Mouse (Mus musculus) midbrain, embryonic 16.5 days (tissue): ENCODE measurements at regions not wholly inside any gene's neighbourhood (a gene's known extent, or its start where the extent isn't known, plus 50 kb on each side); places are given as distances from the start of the nearest gene placed in this dataset.

Experiments
- ATAC-seq: fragments of 200-750 bp; cut with Nextera tagmentation; 2 replicates; pipeline ENCODE4 v1.8.0; 2017; ENCODE audit warnings: moderate TSS enrichment
- H3K27ac ChIP-seq: fragments of 300-500 bp; sonication (generic); 2 replicates; pipeline ENCODE4 v1.5.1; 2014; ENCODE audit warnings: mild to moderate bottlenecking, low read length, mixed read lengths
- H3K27me3 ChIP-seq: fragments of 300-500 bp; sonication (generic); 2 replicates; pipeline ENCODE4 v1.6.1; 2014; ENCODE audit warnings: low read depth, low read length, mixed read lengths; ENCODE audit not compliant: control insufficient read depth, insufficient read depth
- H3K36me3 ChIP-seq: fragments of 300-500 bp; sonication (generic); 2 replicates; pipeline ENCODE4 v1.6.1; 2014; ENCODE audit warnings: mild to moderate bottlenecking, low read length, moderate library complexity, mixed read lengths; ENCODE audit not compliant: control insufficient read depth, insufficient read depth
- H3K4me1 ChIP-seq: fragments of 300-500 bp; sonication (generic); 2 replicates; pipeline ENCODE4 v1.6.1; 2014; ENCODE audit warnings: mild to moderate bottlenecking, low read length, mixed read lengths; ENCODE audit not compliant: control insufficient read depth, insufficient read depth
- H3K4me2 ChIP-seq: fragments of 300-500 bp; sonication (generic); 2 replicates; pipeline ENCODE4 v1.6.1; 2014; ENCODE audit warnings: mild to moderate bottlenecking, low read length, mixed read lengths
- H3K4me3 ChIP-seq: fragments of 300-500 bp; sonication (generic); 2 replicates; pipeline ENCODE4 v1.5.1; 2014; ENCODE audit warnings: low read depth, mild to moderate bottlenecking, low read length, moderate library complexity, mixed read lengths
- H3K9ac ChIP-seq: fragments of 300-500 bp; sonication (generic); 2 replicates; pipeline ENCODE4 v1.6.1; 2014; ENCODE audit warnings: low read depth, low read length, mixed read lengths
- H3K9me3 ChIP-seq: fragments of 300-500 bp; sonication (generic); replicated peaks from 2 replicates; pipeline ENCODE4 v1.6.1; 2014; ENCODE audit warnings: mild to moderate bottlenecking, low read length, mixed read lengths; ENCODE audit not compliant: control insufficient read depth, poor library complexity, severe bottlenecking
- WGBS: fragments of 180-500 bp; shearing (Covaris S2); extraction: QIAGEN DNeasy Blood & Tissue Kit; methylation state at CpG from one replicate; pipeline ENCODE4 v1.1.7; 2014; 5-methylcytosine and 5-hydroxymethylcytosine counted together

DNA sequence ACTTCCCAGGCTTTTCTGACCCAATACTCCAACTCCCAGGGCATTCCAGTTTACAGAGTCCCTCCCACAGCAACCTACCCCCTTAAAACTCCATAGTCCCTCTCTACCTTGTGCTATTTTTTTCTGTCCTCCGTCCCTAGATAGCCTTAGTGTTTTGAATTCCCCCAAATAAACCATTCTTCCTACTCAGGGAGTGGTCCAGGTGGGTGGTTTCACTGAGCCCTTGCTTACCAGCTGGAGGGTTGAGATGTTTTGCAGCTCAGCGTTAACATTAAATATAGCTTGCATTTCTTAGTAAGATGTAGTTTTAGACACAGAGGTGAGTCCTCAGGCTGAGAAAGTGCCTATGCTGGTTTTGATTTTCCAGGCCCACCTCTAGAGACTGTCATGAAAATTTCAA is 313.0 kb downstream of the Bmper start:
- no peak for ATAC-seq
- H3K4me1 ChIP-seq = no peaks in the 10 kb centered on the region
- H3K9me3 ChIP-seq = no peaks in the 10 kb centered on the region; the same call in 1 of the 2 replicates
- 76% methylated on average over 2 of the region's 2 CpGs for WGBS
- no peak overlapping the region for H3K4me2 ChIP-seq
- H3K27me3 ChIP-seq = no peaks in the 10 kb centered on the region
- H3K36me3 ChIP-seq = no peaks in the 10 kb centered on the region
- no peak overlapping the region for H3K4me3 ChIP-seq
- H3K27ac ChIP-seq = no peak overlapping the region
- no peak overlapping the region for H3K9ac ChIP-seq

DNA sequence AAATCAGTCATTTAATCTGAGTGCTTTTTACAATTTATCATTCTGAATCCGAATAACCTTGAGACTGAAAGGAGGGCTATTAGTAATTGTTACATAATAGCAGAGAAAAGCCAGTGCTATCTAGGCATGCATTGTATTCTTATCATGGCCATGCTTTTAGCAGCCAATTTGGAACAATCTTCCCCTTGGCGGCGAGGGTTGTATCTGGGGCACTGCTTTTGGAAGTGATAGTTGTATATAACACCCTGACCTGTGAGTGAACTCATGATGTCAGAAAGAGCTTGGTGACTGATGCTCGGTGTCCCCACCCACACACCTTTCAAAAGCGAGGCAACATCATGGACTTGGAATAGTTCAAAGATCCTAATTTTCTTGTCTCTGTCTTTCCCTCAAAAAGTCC is 315.2 kb downstream of the Bmper start:
- ATAC-seq = no peak
- no peak overlapping the region for H3K4me2 ChIP-seq
- H3K4me1 ChIP-seq = no peaks in the 10 kb centered on the region
- H3K4me3 ChIP-seq = no peak overlapping the region
- no peaks in the 10 kb centered on the region for H3K36me3 ChIP-seq
- H3K27me3 ChIP-seq = no peaks in the 10 kb centered on the region
- no peak overlapping the region for H3K27ac ChIP-seq
- no peaks in the 10 kb centered on the region; the same call in 1 of the 2 replicates for H3K9me3 ChIP-seq
- 81% methylated on average over 5 of the region's 5 CpGs for WGBS
- no peak overlapping the region for H3K9ac ChIP-seq

DNA sequence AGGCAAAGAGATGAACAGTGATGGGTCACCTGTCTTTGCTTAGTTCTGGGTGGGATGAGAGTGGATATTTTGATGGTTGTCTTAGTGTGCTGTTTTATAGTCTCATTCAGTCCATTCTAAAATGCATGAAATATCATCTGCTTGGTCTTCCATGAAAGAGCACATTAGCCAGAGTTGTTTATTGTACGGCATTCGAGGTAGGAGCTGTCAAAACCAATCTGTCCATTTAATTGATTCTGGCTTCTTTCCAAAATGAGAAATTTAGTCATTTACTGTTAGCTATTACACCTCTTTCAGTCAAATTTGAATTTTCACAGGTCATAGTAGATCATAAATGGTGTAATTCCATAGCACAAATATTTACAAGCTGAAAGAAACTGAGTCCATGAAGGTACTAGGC is 328.8 kb downstream of the Bmper start:
- H3K36me3 ChIP-seq = no peaks in the 10 kb centered on the region
- H3K4me3 ChIP-seq = no peak overlapping the region
- 65% methylated on average over 2 of the region's 2 CpGs for WGBS
- no peaks in the 10 kb centered on the region for H3K27me3 ChIP-seq
- H3K4me1 ChIP-seq = no peaks in the 10 kb centered on the region
- H3K27ac ChIP-seq = no peak overlapping the region
- no peaks in the 10 kb centered on the region for H3K9me3 ChIP-seq
- no peak for ATAC-seq
- H3K9ac ChIP-seq = no peak overlapping the region
- no peak overlapping the region for H3K4me2 ChIP-seq

DNA sequence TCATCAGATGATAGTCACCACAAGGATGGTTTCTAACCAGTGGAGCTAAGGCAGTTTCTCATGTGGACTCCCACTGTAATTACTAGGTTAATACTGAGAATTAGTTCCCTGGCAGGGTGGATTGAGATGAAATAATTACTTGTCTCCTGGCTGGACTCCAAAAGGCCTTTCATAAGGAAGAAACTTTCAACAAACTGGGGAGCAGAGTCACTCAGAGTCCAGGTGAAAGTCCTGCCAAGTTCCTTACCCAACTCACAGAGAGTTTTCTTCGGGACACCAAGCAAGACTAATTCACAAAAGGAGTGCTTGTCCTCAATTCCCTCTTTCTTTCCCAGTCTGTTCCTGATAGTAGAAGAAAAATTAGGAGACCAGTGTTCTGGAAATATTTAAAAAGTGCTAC is 330.9 kb downstream of the Bmper start:
- no peak overlapping the region for H3K4me2 ChIP-seq
- WGBS = 76% methylated on average over 1 of the region's 1 CpGs
- no peak for ATAC-seq
- H3K4me3 ChIP-seq = no peak overlapping the region
- H3K4me1 ChIP-seq = no peaks in the 10 kb centered on the region
- H3K27me3 ChIP-seq = no peaks in the 10 kb centered on the region
- no peak overlapping the region for H3K27ac ChIP-seq
- H3K9me3 ChIP-seq = no peaks in the 10 kb centered on the region
- no peak overlapping the region for H3K9ac ChIP-seq
- no peaks in the 10 kb centered on the region for H3K36me3 ChIP-seq

DNA sequence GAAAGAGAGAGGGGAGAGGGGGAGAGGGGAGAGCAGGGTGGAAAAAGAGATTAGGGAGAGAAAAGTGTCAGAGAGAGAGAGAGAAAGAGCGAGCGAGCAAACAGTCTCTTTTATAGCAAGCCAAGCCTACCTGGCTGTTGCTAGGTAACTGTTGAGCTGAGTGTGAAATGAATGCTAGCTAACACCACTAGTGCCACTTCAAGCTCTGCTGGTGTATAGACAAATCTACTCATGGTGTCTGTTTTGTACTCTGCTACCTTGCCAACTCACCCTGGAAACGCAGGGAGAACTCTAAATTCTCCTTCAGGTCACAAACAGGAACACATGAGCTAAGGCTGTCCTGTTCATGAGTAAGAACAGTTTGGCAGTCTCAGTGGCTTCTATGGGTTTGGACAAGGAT is 334.7 kb downstream of the Bmper start:
- whole genome bisulfite sequencing = 38% methylated on average over 3 of the region's 3 CpGs
- H3K9ac ChIP-seq = no peak overlapping the region
- peak overlapping the region; percentile 40; the same call in 1 of the 2 replicates for H3K27ac ChIP-seq
- H3K27me3 ChIP-seq = no peaks in the 10 kb centered on the region
- peak; percentile 86 for ATAC-seq
- no peaks in the 10 kb centered on the region for H3K9me3 ChIP-seq
- no peaks in the 10 kb centered on the region for H3K4me1 ChIP-seq
- no peak overlapping the region for H3K4me3 ChIP-seq
- H3K4me2 ChIP-seq = no peak overlapping the region
- H3K36me3 ChIP-seq = no peaks in the 10 kb centered on the region

DNA sequence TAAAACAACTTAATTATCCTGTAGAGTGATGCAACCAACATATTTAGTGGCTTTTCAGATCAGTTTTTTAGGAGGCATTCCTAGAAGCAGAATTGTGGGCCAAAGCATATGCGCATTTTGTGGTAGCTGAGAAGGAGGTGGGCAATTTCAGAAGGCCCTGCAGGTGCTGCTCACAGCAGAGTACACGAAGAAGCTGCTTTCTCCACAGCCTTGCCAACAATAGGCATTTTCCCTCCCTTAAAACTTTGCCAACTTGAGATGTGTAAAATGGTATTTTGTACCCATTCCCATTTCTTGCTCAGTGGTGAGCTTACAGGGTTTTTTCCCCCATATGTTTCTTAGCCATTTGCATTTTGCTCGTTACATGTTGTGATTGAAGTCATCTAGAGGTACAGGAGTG is 339.0 kb downstream of the Bmper start:
- no peak overlapping the region for H3K4me3 ChIP-seq
- H3K4me2 ChIP-seq = no peak overlapping the region
- WGBS = 69% methylated on average over 3 of the region's 3 CpGs
- H3K9me3 ChIP-seq = no peaks in the 10 kb centered on the region
- no peak for ATAC-seq
- no peak overlapping the region for H3K27ac ChIP-seq
- no peaks in the 10 kb centered on the region for H3K36me3 ChIP-seq
- no peak overlapping the region for H3K9ac ChIP-seq
- H3K4me1 ChIP-seq = no peaks in the 10 kb centered on the region
- no peaks in the 10 kb centered on the region for H3K27me3 ChIP-seq

DNA sequence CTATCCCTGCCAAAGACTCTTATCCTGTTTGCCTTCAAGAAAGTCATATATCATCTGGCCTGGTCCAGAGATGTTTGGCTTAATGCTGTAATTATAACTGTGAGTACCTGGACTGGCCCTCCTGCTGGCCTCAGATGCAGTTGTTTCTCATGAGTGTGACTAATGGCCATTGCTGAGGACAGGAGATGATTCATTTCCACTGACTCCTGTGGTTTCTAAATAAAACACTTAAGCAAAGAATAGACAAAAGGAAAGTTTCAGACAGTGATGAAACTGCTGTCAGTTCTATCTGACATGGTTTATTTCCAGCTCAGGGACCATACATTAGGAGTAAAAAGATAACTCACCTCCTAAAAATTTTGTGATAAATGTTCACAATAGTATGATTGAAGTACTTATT is 344.2 kb downstream of the Bmper start:
- no peak overlapping the region for H3K4me3 ChIP-seq
- H3K9me3 ChIP-seq = no peaks in the 10 kb centered on the region
- H3K9ac ChIP-seq = no peak overlapping the region
- no peak overlapping the region for H3K4me2 ChIP-seq
- ATAC-seq = no peak
- no peaks in the 10 kb centered on the region for H3K27me3 ChIP-seq
- no peak overlapping the region for H3K27ac ChIP-seq
- H3K36me3 ChIP-seq = no peaks in the 10 kb centered on the region
- H3K4me1 ChIP-seq = no peaks in the 10 kb centered on the region

DNA sequence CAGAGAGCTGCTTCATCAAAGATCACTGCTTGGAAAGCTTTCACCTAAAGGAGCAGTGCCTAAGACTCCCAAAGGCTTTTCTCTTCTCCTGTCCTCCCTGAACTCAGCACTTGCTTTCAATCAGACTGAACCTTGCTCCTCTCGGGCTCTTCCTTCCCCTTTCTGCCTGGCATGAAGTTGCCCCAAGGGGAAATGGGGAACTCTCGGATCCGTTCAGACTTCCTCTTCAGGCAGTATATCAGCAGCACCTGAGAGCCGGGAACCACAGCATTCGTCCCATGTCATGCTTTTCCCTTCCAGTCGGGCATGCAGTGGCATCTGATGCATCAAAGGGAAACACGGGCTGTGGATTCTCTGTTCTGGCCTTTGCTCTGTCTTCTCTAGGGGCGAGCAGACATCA is 347.3 kb downstream of the Bmper start:
- H3K9me3 ChIP-seq = no peaks in the 10 kb centered on the region
- H3K4me3 ChIP-seq = no peak overlapping the region
- ATAC-seq = no peak
- no peak overlapping the region for H3K4me2 ChIP-seq
- H3K36me3 ChIP-seq = no peaks in the 10 kb centered on the region
- H3K4me1 ChIP-seq = no peaks in the 10 kb centered on the region
- H3K9ac ChIP-seq = no peak overlapping the region
- H3K27me3 ChIP-seq = no peaks in the 10 kb centered on the region
- WGBS = 79% methylated on average over 8 of the region's 8 CpGs
- no peak overlapping the region for H3K27ac ChIP-seq

DNA sequence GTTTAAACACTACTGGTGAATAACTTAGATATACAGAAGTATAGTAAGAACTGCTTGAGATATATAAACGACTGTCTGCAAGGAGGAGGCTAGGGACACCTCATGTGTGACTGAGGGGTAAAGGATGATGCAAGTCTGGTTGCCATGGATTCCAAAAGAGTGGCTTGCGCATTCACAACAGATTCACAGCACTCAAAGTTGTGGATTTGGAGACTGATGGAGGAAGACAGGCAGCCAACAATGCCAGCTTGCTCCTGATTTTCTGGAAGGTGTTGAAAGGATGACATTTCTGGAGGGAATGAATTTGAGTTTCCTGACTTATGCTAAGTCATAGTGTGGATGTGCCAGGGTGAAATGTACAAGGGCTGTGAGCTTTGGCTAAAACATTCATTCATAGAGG is 353.4 kb downstream of the Bmper start:
- Histone ChIP-seq H3K27ac (no peak overlapping the region), H3K4me3 (no peak overlapping the region), H3K27me3 (no peaks in the 10 kb centered on the region), H3K4me1 (peaks cover 5% of the 10 kb centered on the region), H3K9ac (no peak overlapping the region), H3K36me3 (no peaks in the 10 kb centered on the region), H3K4me2 (no peak overlapping the region), H3K9me3 (no peaks in the 10 kb centered on the region)
- WGBS = 83% methylated on average over 2 of the region's 2 CpGs
- no peak for ATAC-seq

DNA sequence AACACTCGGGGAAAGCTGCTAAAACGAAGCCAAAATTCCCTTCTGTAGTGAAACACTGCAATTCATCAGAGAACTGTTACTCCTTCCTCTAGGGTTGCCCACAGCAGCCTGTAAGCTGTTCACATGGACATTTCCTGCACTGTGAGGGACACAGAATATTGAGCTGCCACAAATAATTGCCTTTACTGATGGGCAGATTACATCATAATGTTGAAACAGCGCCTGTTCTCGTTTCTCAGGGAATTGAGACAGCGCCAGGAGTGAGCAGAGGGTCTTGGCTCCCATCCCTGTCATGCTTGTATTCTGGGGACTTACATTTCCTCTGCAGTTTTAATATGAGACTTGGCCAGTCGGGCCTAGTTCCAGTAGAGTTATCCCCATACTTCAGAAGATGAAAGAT is 357.3 kb downstream of the Bmper start:
- no peak overlapping the region for H3K27ac ChIP-seq

More for the DNA sequence above, 357.3 kb downstream of the Bmper start:
- Histone ChIP-seq H3K27me3 (no peaks in the 10 kb centered on the region), H3K36me3 (no peaks in the 10 kb centered on the region), H3K4me1 (peaks cover 9% of the 10 kb centered on the region), H3K4me3 (no peak overlapping the region), H3K9me3 (no peaks in the 10 kb centered on the region), H3K9ac (no peak overlapping the region), H3K4me2 (no peak overlapping the region)
- ATAC-seq = peak; percentile 73
- WGBS = 63% methylated on average over 6 of the region's 6 CpGs
